Mouse (Mus musculus) ES-E14 (cell line): ENCODE measurements at regions not wholly inside any gene's neighbourhood (a gene's known extent, or its start where the extent isn't known, plus 50 kb on each side); places are given as distances from the start of the nearest gene placed in this dataset.

Experiments used
- DNase-seq: peaks from one replicate; pipeline ENCODE4 v3.0.0-alpha.2; 2013; ENCODE audit warnings: low read depth, low spot score
- H3K27ac ChIP-seq: 2 replicates; pipeline ENCODE4 v1.5.1; 2012; ENCODE audit warnings: low read depth, mild to moderate bottlenecking, low read length, moderate library complexity, mixed read lengths; ENCODE audit not compliant: poor library complexity, insufficient read depth, severe bottlenecking
- H3K36me3 ChIP-seq: 2 replicates; pipeline ENCODE4 v1.6.1; 2012; ENCODE audit warnings: mild to moderate bottlenecking, low read length, moderate library complexity, mixed read lengths; ENCODE audit not compliant: control insufficient read depth, poor library complexity, insufficient read depth, severe bottlenecking
- H3K4me1 ChIP-seq, 2 experiments: fragments of 150-350 bp in 1 of 2; sonication (generic) in 1 of 2; 2 replicates each; pipeline ENCODE4 v1.6.1; 2012; ENCODE audit warnings: low read length in 2 of 2, mild to moderate bottlenecking in 1 of 2, mixed read lengths in 1 of 2; ENCODE audit not compliant: control insufficient read depth in 2 of 2, insufficient read depth in 2 of 2, poor library complexity in 1 of 2
- H3K4me3 ChIP-seq, 2 experiments: fragments of 150-350 bp in 1 of 2; sonication (generic) in 1 of 2; 2 replicates each; pipeline ENCODE4 v1.5.1; 2012; ENCODE audit warnings: low read length in 2 of 2, low read depth in 1 of 2, mild to moderate bottlenecking in 1 of 2, mixed read lengths in 1 of 2; ENCODE audit not compliant: insufficient read depth in 1 of 2, poor library complexity in 1 of 2, severe bottlenecking in 1 of 2
- H3K9ac ChIP-seq: 2 replicates; pipeline ENCODE4 v1.6.1; 2012; ENCODE audit warnings: low read depth, mild to moderate bottlenecking, low read length, mixed read lengths; ENCODE audit not compliant: poor library complexity, insufficient read depth, severe bottlenecking
- H3K9me3 ChIP-seq: fragments of 150-350 bp; sonication (generic); 2 replicates; pipeline ENCODE4 v1.6.1; 2012; ENCODE audit warnings: low read depth, mild to moderate bottlenecking, low read length; ENCODE audit not compliant: control insufficient read depth, insufficient read depth
- CHD2 ChIP-seq: IDR thresholded peaks from 2 replicates; pipeline ENCODE4 v1.6.1; 2014; ENCODE audit warnings: mild to moderate bottlenecking, low read depth, low read length, inconsistent platforms
- HCFC1 ChIP-seq: IDR thresholded peaks from 2 replicates; pipeline ENCODE4 v1.6.1; 2012; ENCODE audit warnings: low read length, inconsistent platforms, borderline replicate concordance; ENCODE audit not compliant: insufficient read depth
- MAFK ChIP-seq: IDR thresholded peaks from 2 replicates; pipeline ENCODE4 v1.6.1; 2014; ENCODE audit warnings: mild to moderate bottlenecking, low read depth, low read length, inconsistent platforms; ENCODE audit not compliant: insufficient read depth
- ZC3H11A ChIP-seq: IDR thresholded peaks from 2 replicates; pipeline ENCODE4 v1.6.1; 2012; ENCODE audit warnings: low read depth, mild to moderate bottlenecking, inconsistent platforms, low read length, borderline replicate concordance
- ZNF384 ChIP-seq: IDR thresholded peaks from 2 replicates; pipeline ENCODE4 v1.6.1; 2012; ENCODE audit warnings: low read depth, low read length, inconsistent platforms
- in situ Hi-C, 2 experiments: fragments of 600-800 bp; cut with MboI; formaldehyde crosslinking; loops; one replicate each; pipeline ENCODE4 v1.15.1; 2025; ENCODE audit warnings: low sequenced_read_pairs in 2 of 2, inconsistent platforms in 1 of 2; ENCODE audit not compliant: unreplicated experiment in 2 of 2

GRCm38 (mm10) chr2:149542837-149543236 is 138.0 kb downstream of the Cst10 start:
- Histone ChIP-seq H3K27ac (no peak overlapping the region), H3K4me3 (no peak overlapping the region), H3K9me3 (no peaks in the 10 kb centered on the region), H3K9ac (no peak overlapping the region), H3K36me3 (no peaks in the 10 kb centered on the region), H3K4me1 (no peaks in the 10 kb centered on the region)
- no peak for TF ChIP-seq CHD2
- TF ChIP-seq ZNF384, result no peak
- no peak for TF ChIP-seq ZC3H11A
- TF ChIP-seq HCFC1, result no peak
- TF ChIP-seq MAFK, result no peak
- DNase-seq, result no peak
- in situ Hi-C loops, result loop anchor here in 1 of 2 experiments (10.0 kb wide), 1 partner anchor 482 kb away; no protein-coding TSS in a partner anchor

GRCm38 (mm10) chr2:149545708-149546107 is 140.9 kb downstream of the Cst10 start:
- in situ Hi-C loops, result loop anchor here in 1 of 2 experiments (10.0 kb wide), 1 partner anchor 479 kb away; no protein-coding TSS in a partner anchor
- Histone ChIP-seq H3K36me3 (no peaks in the 10 kb centered on the region), H3K4me1 (no peaks in the 10 kb centered on the region), H3K9me3 (no peaks in the 10 kb centered on the region), H3K9ac (no peak overlapping the region), H3K4me3 (no peak overlapping the region), H3K27ac (no peak overlapping the region)
- TF ChIP-seq HCFC1, result no peak
- TF ChIP-seq CHD2, result no peak
- TF ChIP-seq MAFK, result no peak
- no peak for TF ChIP-seq ZC3H11A
- TF ChIP-seq ZNF384, result no peak
- DNase-seq, result no peak

GRCm38 (mm10) chr2:149546639-149547200 is 141.9 kb downstream of the Cst10 start:
- Histone ChIP-seq H3K9me3 (no peaks in the 10 kb centered on the region), H3K4me3 (no peak overlapping the region), H3K36me3 (no peaks in the 10 kb centered on the region), H3K27ac (no peak overlapping the region), H3K9ac (no peak overlapping the region), H3K4me1 (no peaks in the 10 kb centered on the region)
- in situ Hi-C loops, result loop anchor here in 1 of 2 experiments (10.0 kb wide), 1 partner anchor 478 kb away; no protein-coding TSS in a partner anchor
- TF ChIP-seq ZNF384 (no peak), CHD2 (no peak), MAFK (no peak), HCFC1 (no peak), ZC3H11A (no peak)
- DNase-seq, result no peak

- H3K9ac ChIP-seq, result no peak overlapping the region
- no peaks in the 10 kb centered on the region for H3K4me1 ChIP-seq
- H3K9me3 ChIP-seq, result no peaks in the 10 kb centered on the region
- in situ Hi-C loops, result no loop called here
- DNase-seq, result peak; percentile 3
- no peaks in the 10 kb centered on the region for H3K36me3 ChIP-seq
- H3K4me3 ChIP-seq, result no peak overlapping the region
- TF ChIP-seq ZC3H11A (peak; percentile 63; the same call in 1 of the 2 replicates), ZNF384 (no peak)
- no peak overlapping the region for H3K27ac ChIP-seq
These were observed 150.4 kb downstream of the Cst10 start for GRCm38 (mm10) chr2:149555209-149555608.

- peak; percentile 4 for DNase-seq
- H3K36me3 ChIP-seq, result no peaks in the 10 kb centered on the region
- no peaks in the 10 kb centered on the region for H3K9me3 ChIP-seq
- in situ Hi-C loops, result no loop called here
- TF ChIP-seq ZC3H11A (no peak), ZNF384 (no peak), HCFC1 (no peak), CHD2 (no peak), MAFK (no peak)
- H3K27ac ChIP-seq, result no peak overlapping the region
- H3K9ac ChIP-seq, result no peak overlapping the region
- H3K4me3 ChIP-seq, result no peak overlapping the region
- H3K4me1 ChIP-seq, result no peaks in the 10 kb centered on the region
These were observed 168.9 kb downstream of the Cst10 start for GRCm38 (mm10) chr2:149573773-149574172.
